Mouse (Mus musculus) neutrophil, adult 5-6 weeks (primary cell): ENCODE data around the gene Reln. TPM values are rescaled to one million over a fixed set of nuclear protein-coding genes. Genes with fewer than 3 reads are reported as not detected.

ENCODE experiments used
- ATAC-seq: fragments of 151-379, 151-347 bp; 2 replicates; pipeline ENCODE4 v1.8.0; 2017; ENCODE audit warnings: mild to moderate bottlenecking, moderate TSS enrichment; ENCODE audit not compliant: insufficient number of reproducible peaks, poor library complexity, low FRiP score, severe bottlenecking; ENCODE audit errors: extremely low read depth
- total RNA-seq: library from RNA; stranded (forward); fragments of 200-1000 nt; gene quantifications from 2 replicates; pipeline ENCODE4 v1.2.3, GENCODE M21; 2017

The Reln gene
- total RNA-seq: 2.7 and 4.7 TPM in 2 replicates

GRCm38 (mm10) chr5:22344556-22344975 lies at the start of gene Reln:
Gene Reln (minus strand): TSS chr5:22344702.
- no peak for ATAC-seq

GRCm38 (mm10) chr5:22388502-22388901 lies 44.0 kb upstream of the Reln start:
- ATAC-seq: no peak

- no peak for ATAC-seq
Measured at GRCm38 (mm10) chr5:22360510-22360909, 16.0 kb upstream of the Reln start.

- ATAC-seq: no peak
Measured at GRCm38 (mm10) chr5:22348412-22348811, 3.9 kb upstream of the Reln start.

- no peak for ATAC-seq
Measured at GRCm38 (mm10) chr5:22347732-22348131, 3.2 kb upstream of the Reln start.

GRCm38 (mm10) chr5:22345894-22346635 lies 1.6 kb upstream of the Reln start:
- ATAC-seq: no peak

- no peak for ATAC-seq
Measured at GRCm38 (mm10) chr5:22344976-22345651, 612 bp upstream of the Reln start.

- ATAC-seq: 0 out of 2 replicates have a peak, but pooled peaks have one; percentile 6
Measured at GRCm38 (mm10) chr5:22343843-22344555, 503 bp downstream of the Reln start.

- no peak for ATAC-seq
Measured at GRCm38 (mm10) chr5:22343536-22343842, 1.0 kb downstream of the Reln start.

- ATAC-seq: no peak
Measured at GRCm38 (mm10) chr5:22342461-22342860, 2.0 kb downstream of the Reln start.

GRCm38 (mm10) chr5:22340991-22341390 lies 3.5 kb downstream of the Reln start:
- ATAC-seq: no peak

GRCm38 (mm10) chr5:22335408-22335807 lies 9.1 kb downstream of the Reln start:
- no peak for ATAC-seq

GRCm38 (mm10) chr5:22330802-22331201 lies 13.7 kb downstream of the Reln start:
- no peak for ATAC-seq

GRCm38 (mm10) chr5:22328431-22329359 lies 15.8 kb downstream of the Reln start:
- ATAC-seq: no peak

- no peak for ATAC-seq
Measured at GRCm38 (mm10) chr5:22327170-22327569, 17.3 kb downstream of the Reln start.

GRCm38 (mm10) chr5:22323801-22324200 lies 20.7 kb downstream of the Reln start:
- ATAC-seq: no peak

GRCm38 (mm10) chr5:22317807-22318206 lies 26.7 kb downstream of the Reln start:
- no peak for ATAC-seq

GRCm38 (mm10) chr5:22316471-22316870 lies 28.0 kb downstream of the Reln start:
- no peak for ATAC-seq

GRCm38 (mm10) chr5:22315990-22316389 lies 28.5 kb downstream of the Reln start:
- ATAC-seq: no peak
